Mouse (Mus musculus) A20 (cell line): ENCODE data around the gene Plek.

Source experiments
- DNase-seq: peaks from one replicate; pipeline ENCODE4 v3.0.0-alpha.2; 2011; ENCODE audit warnings: low read depth, low spot score

Gene Plek

DNA sequence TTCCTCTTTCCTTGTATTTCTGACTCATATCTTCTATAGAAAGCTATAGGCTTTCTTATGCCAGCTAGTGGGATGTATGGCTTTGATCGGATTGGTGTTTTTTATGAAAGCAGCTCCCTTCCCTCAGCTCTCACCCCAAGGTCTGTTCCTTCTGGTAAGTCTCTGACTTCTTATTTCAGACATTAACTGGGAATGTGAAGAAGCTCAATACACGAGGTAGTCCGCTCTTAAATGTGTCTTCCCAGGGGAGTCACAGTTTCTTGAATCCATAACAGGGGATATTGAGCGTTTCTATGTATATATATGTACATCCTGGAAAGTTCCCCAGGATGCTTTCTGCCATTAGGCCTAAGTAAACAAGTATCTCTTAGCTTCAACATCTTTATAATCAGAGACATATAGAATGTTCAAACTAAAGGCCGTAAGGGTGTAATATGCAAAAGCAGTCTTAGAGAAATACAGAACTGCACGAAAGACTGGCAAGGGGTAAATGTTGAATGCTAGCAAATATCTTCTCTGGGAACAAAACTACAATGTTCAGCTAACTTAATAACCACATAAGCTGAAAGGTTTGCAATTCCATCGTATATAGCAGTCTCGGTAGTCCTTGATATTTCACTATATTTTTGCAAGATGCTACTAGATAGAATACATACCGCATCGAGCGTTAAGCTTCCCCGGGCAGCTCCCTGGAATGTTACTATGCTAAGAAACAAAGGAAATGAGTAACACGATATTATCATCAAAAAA is 101.8 kb downstream of the Plek start:
- DNase-seq = no peak

DNA sequence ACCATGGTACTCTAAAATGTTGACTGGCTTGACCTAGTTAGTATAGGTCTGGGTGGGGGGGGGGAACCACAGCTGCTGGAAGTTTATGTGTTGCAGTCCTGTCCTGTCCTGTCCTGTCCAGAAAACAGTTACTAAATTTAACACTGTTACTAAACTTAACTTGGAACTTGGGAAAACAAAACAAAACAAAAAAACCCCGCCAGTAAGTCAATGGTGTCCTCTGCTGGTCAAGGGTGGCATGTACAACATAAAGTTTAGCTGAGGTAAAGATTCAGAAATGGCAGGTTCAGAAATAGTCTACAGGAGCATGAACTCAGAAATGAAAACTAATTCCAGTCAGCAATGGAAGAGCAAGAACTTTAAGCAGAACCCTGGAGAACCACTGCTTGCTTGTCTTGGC is 103.4 kb downstream of the Plek start:
- peak; percentile 37 for DNase-seq

DNA sequence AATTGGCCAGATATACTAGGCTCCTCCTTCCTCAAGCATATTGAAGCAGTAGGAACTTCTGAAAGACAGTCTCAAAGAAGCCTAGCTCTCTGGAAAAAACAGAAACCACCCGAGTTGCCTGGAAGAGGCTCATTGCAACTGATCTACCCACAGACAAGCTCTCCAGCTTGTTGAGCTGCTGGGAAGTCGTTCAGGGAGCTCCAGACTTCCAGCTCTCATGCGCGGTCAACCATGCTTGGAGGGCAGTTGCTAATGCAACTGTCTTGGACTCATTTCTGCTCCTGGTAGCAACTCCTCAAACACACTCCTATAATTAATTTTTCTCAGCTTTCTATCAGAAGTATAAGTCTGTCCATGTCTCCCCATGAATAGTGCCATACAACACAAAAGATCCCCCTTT is 109.2 kb downstream of the Plek start:
- DNase-seq = no peak

DNA sequence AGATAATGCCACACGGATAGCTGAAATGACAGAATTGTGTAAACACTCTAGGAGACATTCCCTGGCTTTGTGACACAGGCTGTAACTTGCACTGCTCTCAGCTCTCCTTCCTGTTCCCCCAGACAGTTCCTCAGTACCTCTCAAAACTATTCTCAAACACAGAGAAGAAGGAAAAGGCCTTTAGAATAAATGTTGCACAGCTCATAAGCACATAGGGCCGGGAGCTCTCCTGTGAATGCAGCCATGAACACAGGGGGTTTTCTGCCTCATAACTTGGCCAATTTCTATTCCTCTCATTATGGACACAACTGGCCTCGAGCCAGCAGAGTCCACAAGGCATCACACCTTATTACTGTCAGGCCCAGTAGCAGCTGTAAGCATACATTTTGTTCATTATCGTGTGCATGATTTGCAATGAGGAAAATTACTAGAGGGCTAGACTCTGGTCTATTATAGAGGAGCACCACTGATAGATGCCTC is 110.2 kb downstream of the Plek start:
- DNase-seq = no peak

DNA sequence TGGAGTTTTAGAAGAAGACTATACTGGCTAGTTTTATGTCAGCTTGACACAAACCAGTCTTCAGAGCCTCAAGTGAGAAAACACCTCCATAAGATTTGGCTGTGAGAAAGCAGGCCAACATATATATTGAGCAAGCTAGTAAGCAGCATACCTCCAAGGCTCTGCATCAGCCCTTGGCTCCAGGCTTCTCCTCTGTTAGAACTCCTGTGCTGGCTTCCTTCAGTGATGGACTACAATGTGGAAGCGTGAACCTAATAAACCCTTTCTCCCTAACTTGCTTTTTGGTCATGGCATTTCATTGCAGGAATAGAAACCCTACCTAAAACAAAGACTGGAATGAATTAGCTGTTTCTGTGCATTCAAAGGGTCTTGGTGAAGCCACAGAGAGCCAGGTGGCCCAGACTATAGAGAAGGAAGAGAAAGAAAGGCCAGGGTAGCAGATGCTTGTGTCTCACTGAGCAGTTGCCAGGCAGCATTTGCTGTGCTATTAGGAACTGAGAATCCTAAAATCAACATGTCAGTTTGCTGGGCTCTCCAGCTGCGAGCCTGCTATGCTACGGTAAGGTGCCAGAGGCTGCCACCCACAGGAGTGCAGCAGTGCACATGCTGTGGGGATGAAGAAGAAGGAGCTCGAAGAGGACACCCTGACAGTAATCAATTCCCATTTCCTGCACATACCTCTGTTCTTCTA is 110.9 kb downstream of the Plek start:
- peak; percentile 66 for DNase-seq

DNA sequence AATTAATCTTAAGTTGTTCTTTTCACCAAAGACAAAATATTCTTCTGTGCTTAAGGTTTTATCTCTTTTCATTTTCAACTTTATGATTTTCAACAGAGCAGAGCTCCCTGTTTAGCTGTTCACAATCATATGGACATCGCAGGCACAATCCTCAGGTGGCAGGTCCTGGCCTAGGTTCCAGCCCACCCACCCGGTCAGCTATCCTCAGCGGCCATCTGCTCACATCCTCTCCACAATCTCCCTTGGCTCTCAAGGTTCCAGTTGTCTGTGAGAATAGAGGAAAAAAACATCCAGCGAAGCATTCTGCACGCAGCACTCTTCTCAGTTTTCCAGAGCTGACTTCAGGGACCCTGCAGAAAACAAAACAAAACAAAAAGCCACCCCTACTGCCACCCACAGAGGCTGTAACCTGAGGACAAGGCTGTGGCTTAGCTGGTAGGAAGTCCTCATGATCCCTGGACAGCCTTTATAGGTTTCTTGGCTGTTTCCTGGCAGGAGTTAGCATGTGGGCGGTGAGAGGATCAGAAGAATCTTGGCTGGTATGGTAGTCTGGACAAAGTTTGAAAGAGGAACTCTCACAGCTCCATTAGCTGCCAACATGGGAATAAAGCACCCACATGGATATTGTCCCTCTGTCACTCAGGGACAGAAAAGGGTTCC is 116.5 kb downstream of the Plek start:
- DNase-seq = no peak

DNA sequence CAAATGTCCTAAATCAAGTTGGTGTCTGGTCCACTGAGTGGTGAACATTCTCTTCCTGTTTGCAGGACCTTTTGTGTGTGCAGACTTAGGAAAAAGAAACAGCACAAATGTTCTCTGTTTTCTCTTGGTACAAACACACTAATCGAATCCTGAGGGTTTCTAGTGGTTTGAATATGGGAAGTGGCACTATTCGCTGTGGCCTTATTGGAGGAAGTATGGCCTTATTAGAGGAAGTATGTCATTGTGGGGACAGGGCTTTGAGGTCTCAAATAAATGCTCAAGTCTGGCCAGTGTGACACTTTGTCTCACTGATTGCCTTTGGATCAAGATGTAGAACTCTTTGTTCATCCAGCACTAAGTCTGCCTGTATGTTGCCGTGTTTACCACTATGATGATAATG is 120.0 kb downstream of the Plek start:
- DNase-seq = peak; percentile 46
